Mouse (Mus musculus) embryonic facial prominence, embryonic 11.5 days (tissue): ENCODE measurements around the gene Upb1. TPM values are rescaled to one million over a fixed set of nuclear protein-coding genes. Genes with fewer than 3 reads are reported as not detected.

ENCODE experiments used
- ATAC-seq: fragments of 200-750 bp; cut with Nextera tagmentation; replicated peaks from 2 replicates; pipeline ENCODE4 v1.8.0; 2017; ENCODE audit warnings: low read depth; ENCODE audit not compliant: insufficient number of reproducible peaks, low FRiP score, low TSS enrichment
- DNase-seq: peaks from one replicate; pipeline ENCODE4 v3.0.0-alpha.2; 2015; ENCODE audit warnings: low spot score
- H3K27ac ChIP-seq: fragments of 300-500 bp; sonication (generic); replicated peaks from 2 replicates; pipeline ENCODE4 v1.5.1; 2014; ENCODE audit warnings: mild to moderate bottlenecking, low read depth, low read length, control low read depth
- H3K27me3 ChIP-seq: fragments of 300-500 bp; sonication (generic); 2 replicates; pipeline ENCODE4 v1.6.1; 2014; ENCODE audit warnings: mild to moderate bottlenecking, low read length, moderate library complexity, mixed read lengths; ENCODE audit not compliant: control insufficient read depth, insufficient read depth
- H3K36me3 ChIP-seq: fragments of 300-500 bp; sonication (generic); replicated peaks from 2 replicates; pipeline ENCODE4 v1.6.1; 2014; ENCODE audit warnings: low read depth, mild to moderate bottlenecking, low read length, moderate library complexity, mixed read lengths; ENCODE audit not compliant: control insufficient read depth, insufficient read depth
- H3K4me1 ChIP-seq: fragments of 300-500 bp; sonication (generic); 2 replicates; pipeline ENCODE4 v1.6.1; 2014; ENCODE audit warnings: low read length, mixed read lengths; ENCODE audit not compliant: control insufficient read depth, insufficient read depth
- H3K4me2 ChIP-seq: fragments of 300-500 bp; sonication (generic); 2 replicates; pipeline ENCODE4 v1.6.1; 2014; ENCODE audit warnings: low read depth, mild to moderate bottlenecking, control low read depth, low read length, moderate library complexity
- H3K4me3 ChIP-seq: fragments of 300-500 bp; sonication (generic); 2 replicates; pipeline ENCODE4 v1.5.1; 2014; ENCODE audit warnings: low read depth, low read length, control low read depth
- H3K9ac ChIP-seq: fragments of 300-500 bp; sonication (generic); replicated peaks from 2 replicates; pipeline ENCODE4 v1.6.1; 2014; ENCODE audit warnings: mild to moderate bottlenecking, control low read depth, low read length
- H3K9me3 ChIP-seq: fragments of 300-500 bp; sonication (generic); replicated peaks from 2 replicates; pipeline ENCODE4 v1.6.1; 2016; ENCODE audit warnings: mild to moderate bottlenecking, low read length, inconsistent platforms, mixed read lengths; ENCODE audit not compliant: control insufficient read depth
- WGBS: fragments of 180-500 bp; shearing (Covaris S2); extraction: QIAGEN DNeasy Blood & Tissue Kit; methylation state at CpG from one replicate; pipeline ENCODE4 v1.1.7; 2014; 5-methylcytosine and 5-hydroxymethylcytosine counted together
- polyA plus RNA-seq: library from polyadenylated mRNA; unstranded; fragments of >200 nt; fragmentation: Nextera tagmentation; extraction: Ambion mirVana; gene quantifications from 2 replicates; pipeline ENCODE4 v1.2.1, GENCODE M21; 2014

The Upb1 gene
- polyA plus RNA-seq, 1 experiment from 2014 or later: 0.07 TPM

GRCm38 (mm10) chr10:75440756-75441155 lies 39.8 kb downstream of the Upb1 start:
- H3K9ac ChIP-seq: no peak overlapping the region
- ATAC-seq: no peak
- H3K27me3 ChIP-seq: no peaks in the 10 kb centered on the region
- H3K27ac ChIP-seq: no peak overlapping the region
- no peaks in the 10 kb centered on the region for H3K9me3 ChIP-seq
- no peaks in the 10 kb centered on the region for H3K36me3 ChIP-seq
- peaks cover 4% of the 10 kb centered on the region; the same call in 1 of the 2 replicates for H3K4me1 ChIP-seq
- WGBS: 83% methylated on average over 3 of the region's 3 CpGs
- DNase-seq: no peak
- no peak overlapping the region for H3K4me3 ChIP-seq
- no peak overlapping the region for H3K4me2 ChIP-seq

- no peak overlapping the region for H3K9ac ChIP-seq
- H3K4me1 ChIP-seq: peaks cover 4% of the 10 kb centered on the region; the same call in 1 of the 2 replicates
- WGBS: 83% methylated on average over 4 of the region's 4 CpGs
- ATAC-seq (no peak), DNase-seq (no peak)
- H3K27me3 ChIP-seq: no peaks in the 10 kb centered on the region
- no peak overlapping the region for H3K4me3 ChIP-seq
- H3K4me2 ChIP-seq: no peak overlapping the region
- no peak overlapping the region for H3K27ac ChIP-seq
- no peaks in the 10 kb centered on the region for H3K36me3 ChIP-seq
- no peaks in the 10 kb centered on the region for H3K9me3 ChIP-seq
Measured at GRCm38 (mm10) chr10:75441800-75442199, 40.9 kb downstream of the Upb1 start.

GRCm38 (mm10) chr10:75443017-75443416 lies 42.1 kb downstream of the Upb1 start:
- no peaks in the 10 kb centered on the region for H3K9me3 ChIP-seq
- DNase-seq: no peak
- 80% methylated on average over 4 of the region's 4 CpGs for WGBS

GRCm38 (mm10) chr10:75444111-75444826 lies 43.4 kb downstream of the Upb1 start:
- peaks cover 4% of the 10 kb centered on the region; the same call in 1 of the 2 replicates for H3K4me1 ChIP-seq
- H3K27me3 ChIP-seq: no peaks in the 10 kb centered on the region
- H3K4me2 ChIP-seq: no peak overlapping the region
- no peak overlapping the region for H3K27ac ChIP-seq
- no peak overlapping the region for H3K4me3 ChIP-seq
- H3K36me3 ChIP-seq: no peaks in the 10 kb centered on the region
- no peaks in the 10 kb centered on the region for H3K9me3 ChIP-seq
- ATAC-seq (peak; percentile 88), DNase-seq (peak; percentile 74)
- WGBS: 64% methylated on average over 19 of the region's 19 CpGs
- H3K9ac ChIP-seq: no peak overlapping the region

More at GRCm38 (mm10) chr10:75443017-75443416, 42.1 kb downstream of the Upb1 start:
- Histone ChIP-seq H3K4me3 (no peak overlapping the region), H3K4me2 (no peak overlapping the region), H3K27me3 (no peaks in the 10 kb centered on the region), H3K27ac (no peak overlapping the region), H3K36me3 (no peaks in the 10 kb centered on the region), H3K9ac (no peak overlapping the region), H3K4me1 (peaks cover 4% of the 10 kb centered on the region; the same call in 1 of the 2 replicates)
- no peak for ATAC-seq

GRCm38 (mm10) chr10:75445030-75445429 lies 44.1 kb downstream of the Upb1 start:
- H3K4me3 ChIP-seq: no peak overlapping the region
- no peaks in the 10 kb centered on the region for H3K9me3 ChIP-seq
- H3K27ac ChIP-seq: no peak overlapping the region
- H3K27me3 ChIP-seq: no peaks in the 10 kb centered on the region
- 35% methylated on average over 8 of the region's 8 CpGs for WGBS
- no peaks in the 10 kb centered on the region for H3K36me3 ChIP-seq
- H3K9ac ChIP-seq: no peak overlapping the region
- DNase-seq (peak; percentile 47), ATAC-seq (no peak)
- H3K4me2 ChIP-seq: no peak overlapping the region
- H3K4me1 ChIP-seq: peaks cover 4% of the 10 kb centered on the region; the same call in 1 of the 2 replicates

GRCm38 (mm10) chr10:75446501-75447083 lies 45.7 kb downstream of the Upb1 start:
- Histone ChIP-seq H3K9ac (no peak overlapping the region), H3K4me1 (peaks cover 4% of the 10 kb centered on the region; the same call in 1 of the 2 replicates), H3K4me2 (no peak overlapping the region), H3K27me3 (no peaks in the 10 kb centered on the region), H3K4me3 (no peak overlapping the region), H3K9me3 (no peaks in the 10 kb centered on the region), H3K36me3 (no peaks in the 10 kb centered on the region), H3K27ac (no peak overlapping the region)
- WGBS: 76% methylated on average over 13 of the region's 13 CpGs
- DNase-seq (no peak), ATAC-seq (no peak)

- no peak for DNase-seq
- Histone ChIP-seq H3K9me3 (no peaks in the 10 kb centered on the region), H3K9ac (no peak overlapping the region), H3K4me2 (no peak overlapping the region), H3K36me3 (no peaks in the 10 kb centered on the region), H3K27ac (no peak overlapping the region), H3K4me1 (peaks cover 4% of the 10 kb centered on the region; the same call in 1 of the 2 replicates), H3K27me3 (no peaks in the 10 kb centered on the region), H3K4me3 (no peak overlapping the region)
- ATAC-seq: no peak
- WGBS: 87% methylated on average over 11 of the region's 11 CpGs
Measured at GRCm38 (mm10) chr10:75447489-75447888, 46.6 kb downstream of the Upb1 start.

GRCm38 (mm10) chr10:75448806-75449420 lies 48.0 kb downstream of the Upb1 start:
- H3K9me3 ChIP-seq: no peaks in the 10 kb centered on the region
- 77% methylated on average over 6 of the region's 6 CpGs for WGBS
- H3K36me3 ChIP-seq: no peaks in the 10 kb centered on the region
- no peak for DNase-seq
- no peak overlapping the region for H3K4me2 ChIP-seq
- H3K27ac ChIP-seq: no peak overlapping the region
- H3K27me3 ChIP-seq: no peaks in the 10 kb centered on the region
- H3K9ac ChIP-seq: no peak overlapping the region
- H3K4me1 ChIP-seq: peaks cover 4% of the 10 kb centered on the region; the same call in 1 of the 2 replicates
- ATAC-seq: no peak
- H3K4me3 ChIP-seq: no peak overlapping the region
